Comparison of ENCODE assay signal across 21 mouse cellular contexts in genomic region chr4:24800345-24800936, GRCm38 (mm10). TPM values are rescaled to one million over a fixed set of nuclear protein-coding genes. Genes with fewer than 3 reads are reported as not detected.
DNase-seq lines count a peak whose midpoint lies in the region; ATAC-seq and TF ChIP-seq lines count a peak whose summit lies in the region.
"Had no signal": no experiment of that assay in that cellular context is flagged by ENCODE, and none has a peak within 500 bp of the region (broad histone marks: within the 10 kb centered on the region; RNA-seq: fewer than 3 reads in every experiment).

No protein-coding gene starts in this region.

- H3K27ac ChIP-seq in forebrain, embryonic 15.5 days (replicated peaks) = no peak overlapping the region
- H3K27ac ChIP-seq in forebrain, embryonic 14.5 days (ENCODE audit: low read depth, low read length) = no peak overlapping the region
- peak overlapping the region; percentile 53; the same call in 1 of the 2 replicates for H3K27ac ChIP-seq in layer of hippocampus, adult 2 months
- no peak overlapping the region for H3K27ac ChIP-seq in neural tube, embryonic 14.5 days (ENCODE audit: low read depth, low read length)
- no peak overlapping the region for H3K27ac ChIP-seq in neural tube, embryonic 15.5 days (replicated peaks)
- no peak overlapping the region for H3K27ac ChIP-seq in midbrain, postnatal 0 days (ENCODE audit: low read depth, low read length)
- H3K27ac ChIP-seq: embryonic facial prominence, embryonic 13.5 days; heart, embryonic 13.5 days; hindbrain, embryonic 15.5 days had no signal

- TF ChIP-seq CTCF in layer of hippocampus, adult 2 months (conservative IDR thresholded peaks at IDR 0.05) = no peak
- TF ChIP-seq CTCF in midbrain, postnatal 0 days (IDR thresholded peaks at IDR 0.05) = no peak

- H3K9ac ChIP-seq in forebrain, embryonic 15.5 days (replicated peaks) = no peak overlapping the region
- no peak overlapping the region for H3K9ac ChIP-seq in forebrain, embryonic 14.5 days (ENCODE audit: low read length)
- H3K9ac ChIP-seq in neural tube, embryonic 14.5 days (replicated peaks; ENCODE audit: low read depth, low read length) = no peak overlapping the region
- H3K9ac ChIP-seq in neural tube, embryonic 15.5 days (replicated peaks) = no peak overlapping the region
- no peak overlapping the region for H3K9ac ChIP-seq in midbrain, postnatal 0 days (replicated peaks; ENCODE audit: low read length, poor library complexity, severe bottlenecking)
- H3K9ac ChIP-seq: embryonic facial prominence, embryonic 13.5 days; heart, embryonic 13.5 days; hindbrain, embryonic 15.5 days had no signal

- H3K9me3 ChIP-seq in forebrain, embryonic 15.5 days = no peaks in the 10 kb centered on the region
- H3K9me3 ChIP-seq in forebrain, embryonic 14.5 days (replicated peaks; ENCODE audit: control insufficient read depth, low read length) = no peaks in the 10 kb centered on the region
- H3K9me3 ChIP-seq in neural tube, embryonic 14.5 days (ENCODE audit: control insufficient read depth, low read length) = no peaks in the 10 kb centered on the region
- no peaks in the 10 kb centered on the region for H3K9me3 ChIP-seq in neural tube, embryonic 15.5 days (replicated peaks)
- H3K9me3 ChIP-seq in midbrain, postnatal 0 days (ENCODE audit: low read length) = no peaks in the 10 kb centered on the region
- H3K9me3 ChIP-seq: embryonic facial prominence, embryonic 13.5 days; heart, embryonic 13.5 days; hindbrain, embryonic 15.5 days had no signal

- no peak overlapping the region for H3K4me2 ChIP-seq in forebrain, embryonic 15.5 days (replicated peaks)
- H3K4me2 ChIP-seq in forebrain, embryonic 14.5 days (ENCODE audit: low read length) = no peak overlapping the region
- no peak overlapping the region for H3K4me2 ChIP-seq in neural tube, embryonic 14.5 days (ENCODE audit: low read depth, low read length)
- H3K4me2 ChIP-seq in neural tube, embryonic 15.5 days = no peak overlapping the region
- no peak overlapping the region for H3K4me2 ChIP-seq in midbrain, postnatal 0 days (ENCODE audit: low read depth, low read length, poor library complexity, severe bottlenecking)
- H3K4me2 ChIP-seq: embryonic facial prominence, embryonic 13.5 days; heart, embryonic 13.5 days; hindbrain, embryonic 15.5 days had no signal

- peaks cover 4% of the 10 kb centered on the region; the same call in 1 of the 2 replicates for H3K4me1 ChIP-seq in forebrain, embryonic 15.5 days
- no peaks in the 10 kb centered on the region; the same call in 1 of the 2 replicates for H3K4me1 ChIP-seq in forebrain, embryonic 14.5 days (ENCODE audit: control insufficient read depth, insufficient read depth, low read length)
- H3K4me1 ChIP-seq in neural tube, embryonic 14.5 days (ENCODE audit: control insufficient read depth, insufficient read depth, low read length) = no peaks in the 10 kb centered on the region
- peaks cover 6% of the 10 kb centered on the region for H3K4me1 ChIP-seq in neural tube, embryonic 15.5 days
- H3K4me1 ChIP-seq in midbrain, postnatal 0 days (ENCODE audit: insufficient read depth, low read length) = no peaks in the 10 kb centered on the region
- H3K4me1 ChIP-seq: embryonic facial prominence, embryonic 13.5 days; hindbrain, embryonic 15.5 days had no signal

- 89% methylated on average over 9 of the region's 9 CpGs for WGBS in forebrain, embryonic 15.5 days
- 90% methylated on average over 9 of the region's 9 CpGs for WGBS in forebrain, embryonic 14.5 days
- 94% methylated on average over 9 of the region's 9 CpGs for WGBS in neural tube, embryonic 14.5 days
- 94% methylated on average over 9 of the region's 9 CpGs for WGBS in neural tube, embryonic 15.5 days
- WGBS in midbrain, postnatal 0 days = 91% methylated on average over 9 of the region's 9 CpGs

- no peaks in the 10 kb centered on the region for H3K27me3 ChIP-seq in forebrain, embryonic 15.5 days
- no peaks in the 10 kb centered on the region for H3K27me3 ChIP-seq in forebrain, embryonic 14.5 days (replicated peaks; ENCODE audit: control insufficient read depth, insufficient read depth, low read length)
- no peaks in the 10 kb centered on the region for H3K27me3 ChIP-seq in neural tube, embryonic 14.5 days (ENCODE audit: control insufficient read depth, insufficient read depth, low read length)
- no peaks in the 10 kb centered on the region for H3K27me3 ChIP-seq in neural tube, embryonic 15.5 days (replicated peaks)
- H3K27me3 ChIP-seq in midbrain, postnatal 0 days (ENCODE audit: insufficient read depth, low read length) = no peaks in the 10 kb centered on the region
- H3K27me3 ChIP-seq: CH12.LX; embryonic facial prominence, embryonic 13.5 days; heart, embryonic 13.5 days; hindbrain, embryonic 15.5 days; Patski had no signal

- ATAC-seq in forebrain, embryonic 15.5 days (replicated peaks) = peak; percentile 26; the same call in 1 of the 2 replicates
- no peak for ATAC-seq in forebrain, embryonic 14.5 days
- ATAC-seq in neural tube, embryonic 14.5 days (ENCODE audit: low read depth) = peak; percentile 49; the same call in 1 of the 2 replicates
- ATAC-seq in neural tube, embryonic 15.5 days (ENCODE audit: low FRiP score) = no peak
- ATAC-seq in midbrain, postnatal 0 days (ENCODE audit: low FRiP score) = peak; percentile 15; the same call in 1 of the 2 replicates
- ATAC-seq: activated CD4-positive, CD25-positive, alpha-beta regulatory T cell, adult 4 months; Patski had no signal

- H3K4me3 ChIP-seq in forebrain, embryonic 15.5 days = no peak overlapping the region
- no peak overlapping the region for H3K4me3 ChIP-seq in forebrain, embryonic 14.5 days (ENCODE audit: low read depth, low read length)
- no peak overlapping the region for H3K4me3 ChIP-seq in layer of hippocampus, adult 2 months
- H3K4me3 ChIP-seq in neural tube, embryonic 14.5 days (ENCODE audit: low read depth, low read length) = no peak overlapping the region
- H3K4me3 ChIP-seq in neural tube, embryonic 15.5 days (replicated peaks) = no peak overlapping the region
- no peak overlapping the region for H3K4me3 ChIP-seq in midbrain, postnatal 0 days (ENCODE audit: low read depth, low read length)
- H3K4me3 ChIP-seq: embryonic facial prominence, embryonic 13.5 days; heart, embryonic 13.5 days; hindbrain, embryonic 15.5 days had no signal

- H3K36me3 ChIP-seq in forebrain, embryonic 15.5 days = no peaks in the 10 kb centered on the region
- no peaks in the 10 kb centered on the region for H3K36me3 ChIP-seq in forebrain, embryonic 14.5 days (ENCODE audit: control insufficient read depth, insufficient read depth, low read length)
- H3K36me3 ChIP-seq in neural tube, embryonic 14.5 days (ENCODE audit: control insufficient read depth, insufficient read depth, low read length) = no peaks in the 10 kb centered on the region
- no peaks in the 10 kb centered on the region for H3K36me3 ChIP-seq in neural tube, embryonic 15.5 days
- no peaks in the 10 kb centered on the region for H3K36me3 ChIP-seq in midbrain, postnatal 0 days (ENCODE audit: insufficient read depth, low read length)
- H3K36me3 ChIP-seq: embryonic facial prominence, embryonic 13.5 days; heart, embryonic 13.5 days; hindbrain, embryonic 15.5 days had no signal

- no peak for DNase-seq in forebrain, embryonic 14.5 days (ENCODE audit: low spot score)
- DNase-seq in layer of hippocampus, adult 2 months (ENCODE audit: low spot score in 2 of 2) = no peak
- no peak for DNase-seq in layer of hippocampus, postnatal 25 days (ENCODE audit: extremely low spot score in 1 of 2, low spot score in 1 of 2)
- DNase-seq in midbrain, postnatal 0 days (ENCODE audit: low spot score) = no peak
- no peak for DNase-seq in frontal cortex, postnatal 10 days (ENCODE audit: low spot score in 2 of 2)
- DNase-seq: adrenal gland, postnatal 14 days; cerebellum, adult 11-12 months; cerebellum, adult 9-10 months; cerebellum, postnatal 25 days; gastrocnemius, postnatal 36 days; heart, adult 11 months; heart, postnatal 36 days had no signal

RNA-seq across cellular contexts. Expression of gene Klhl32, which starts 50.5 kb away (rescaled TPM):
- polyA plus RNA-seq in forebrain, embryonic 15.5 days (2015; fragmentation: Nextera tagmentation; extraction: Ambion mirVana) = 19.0 and 23.0 TPM in 2 replicates
- 12.0 and 16.6 TPM in 2 replicates for polyA plus RNA-seq in forebrain, embryonic 14.5 days (2014; fragmentation: Nextera tagmentation; extraction: Ambion mirVana)
- total RNA-seq in layer of hippocampus, adult 2 months (2021) = 10 to 100 TPM; 15.6 to 17.5 TPM
- 10 to 100 TPM; 14.7 to 18.1 TPM for total RNA-seq in layer of hippocampus, postnatal 25 days (2021)
- 33.9 and 37.4 TPM in 2 replicates for polyA plus RNA-seq in neural tube, embryonic 14.5 days (2014; fragmentation: Nextera tagmentation; extraction: Ambion mirVana)
- 33.9 and 36.0 TPM in 2 replicates for polyA plus RNA-seq in neural tube, embryonic 15.5 days (2015; fragmentation: Nextera tagmentation; extraction: Ambion mirVana)
- total RNA-seq in midbrain, postnatal 0 days (2014; rRNA removed) = 32.1 and 34.0 TPM in 2 replicates
- 36.5 and 37.1 TPM in 2 replicates for polyA plus RNA-seq in midbrain, postnatal 0 days (2015; fragmentation: Nextera tagmentation; extraction: Ambion mirVana)

Comparison
In these comparisons a context has a peak if more than half of its experiments do, and no peak if none do; other contexts are left out.
1. ATAC-seq: peak in forebrain, embryonic 15.5 days (single experiment), neural tube, embryonic 14.5 days (single experiment) and midbrain, postnatal 0 days (single experiment); none in forebrain, embryonic 14.5 days (single experiment) and neural tube, embryonic 15.5 days (single experiment).